Mouse (Mus musculus) CH12.LX (cell line): ENCODE measurements around the gene Smg9. TPM values are rescaled to one million over a fixed set of nuclear protein-coding genes. Genes with fewer than 3 reads are reported as not detected.

Experiments
- DNase-seq: peaks from one replicate; pipeline ENCODE4 v3.0.0-alpha.2; 2013; ENCODE audit errors: extremely low read depth
- H3K27ac ChIP-seq: 2 replicates; pipeline ENCODE4 v1.5.1; 2012; ENCODE audit warnings: low read depth, mild to moderate bottlenecking, control low read depth, moderate library complexity; ENCODE audit not compliant: insufficient read depth
- H3K27me3 ChIP-seq: replicated peaks from 2 replicates; pipeline ENCODE3; 2012; ENCODE audit warnings: inconsistent platforms
- H3K36me3 ChIP-seq, 2 experiments: replicated peaks in 1 of 2; 2 replicates each; pipeline versions ENCODE3 to v1.6.1; 2012; ENCODE audit warnings: inconsistent platforms in 1 of 2, low read length in 1 of 2, mild to moderate bottlenecking in 1 of 2, mixed read lengths in 1 of 2, moderate library complexity in 1 of 2; ENCODE audit not compliant: control insufficient read depth in 1 of 2, insufficient read depth in 1 of 2
- H3K4me1 ChIP-seq, 2 experiments: 2 replicates each; pipeline ENCODE4 v1.6.1; 2012; ENCODE audit warnings: inconsistent platforms in 1 of 2, moderate library complexity in 1 of 2; ENCODE audit not compliant: insufficient read depth in 2 of 2, control insufficient read depth in 1 of 2
- H3K4me2 ChIP-seq: 2 replicates; pipeline ENCODE4 v1.6.1; 2012; ENCODE audit warnings: low read depth, mild to moderate bottlenecking, control low read depth; ENCODE audit not compliant: poor library complexity, insufficient read depth, severe bottlenecking
- H3K4me3 ChIP-seq, 3 experiments: fragments of 150-350 bp in 1 of 3; sonication (generic) in 1 of 3; replicated peaks in 1 of 3; 2 replicates each; pipeline versions ENCODE3 to v1.5.1; 2011 to 2012; ENCODE audit warnings: low read depth in 2 of 3, low read length in 2 of 3, mild to moderate bottlenecking in 2 of 3, moderate library complexity in 2 of 3, control low read depth in 1 of 3, improper control_type of control experiment in 1 of 3, inconsistent platforms in 1 of 3, mixed read lengths in 1 of 3; ENCODE audit not compliant: poor library complexity in 1 of 3
- H3K79me2 ChIP-seq: replicated peaks from 2 replicates; pipeline ENCODE4 v1.6.1; 2012; ENCODE audit warnings: mild to moderate bottlenecking, moderate library complexity; ENCODE audit not compliant: control insufficient read depth, poor library complexity, insufficient read depth, severe bottlenecking; ENCODE audit errors: extremely low read depth
- H3K9ac ChIP-seq: 2 replicates; pipeline ENCODE4 v1.6.1; 2012; ENCODE audit warnings: low read depth, mild to moderate bottlenecking, control low read depth, moderate library complexity; ENCODE audit not compliant: insufficient read depth
- H3K9me3 ChIP-seq: replicated peaks from 2 replicates; pipeline ENCODE3; 2012; ENCODE audit warnings: low read length, inconsistent platforms, mixed read lengths
- BHLHE40 ChIP-seq: IDR thresholded peaks from 2 replicates; pipeline ENCODE4 v1.6.1; 2011; ENCODE audit warnings: mild to moderate bottlenecking, low read depth, low read length, improper control_type of control experiment
- CHD1 ChIP-seq: IDR thresholded peaks from 2 replicates; pipeline ENCODE4 v1.6.1; 2012; ENCODE audit warnings: low read depth, low read length, improper control_type of control experiment, inconsistent platforms
- CHD2 ChIP-seq: IDR thresholded peaks from 2 replicates; pipeline ENCODE4 v1.6.1; 2011; ENCODE audit warnings: low read length, improper control_type of control experiment
- CTCF ChIP-seq, 2 experiments: IDR thresholded peaks in 1 of 2; conservative IDR thresholded peaks in 1 of 2; 2 replicates each; pipeline ENCODE4 v1.5.1; 2011 to 2012; ENCODE audit warnings: low read depth in 2 of 2, low read length in 2 of 2, improper control_type of control experiment in 1 of 2, inconsistent platforms in 1 of 2, mild to moderate bottlenecking in 1 of 2, moderate library complexity in 1 of 2
- E2F4 ChIP-seq: IDR thresholded peaks from 2 replicates; pipeline ENCODE4 v1.6.1; 2011; ENCODE audit warnings: low read depth, low read length, improper control_type of control experiment; ENCODE audit not compliant: insufficient replicate concordance
- HCFC1 ChIP-seq: IDR thresholded peaks from 2 replicates; pipeline ENCODE4 v1.6.1; 2012; ENCODE audit warnings: low read depth, mild to moderate bottlenecking, inconsistent platforms, low read length, improper control_type of control experiment
- IRF4 ChIP-seq: IDR thresholded peaks from 2 replicates; pipeline ENCODE4 v1.6.1; 2014; ENCODE audit warnings: low read depth, mild to moderate bottlenecking, inconsistent platforms, low read length, improper control_type of control experiment
- JUN ChIP-seq: IDR thresholded peaks from 2 replicates; pipeline ENCODE4 v1.6.1; 2011; ENCODE audit warnings: low read depth, mild to moderate bottlenecking, low read length, improper control_type of control experiment, moderate library complexity; ENCODE audit not compliant: insufficient read depth
- JUND ChIP-seq: conservative IDR thresholded peaks from 2 replicates; pipeline ENCODE4 v1.6.1; 2011; ENCODE audit warnings: low read depth, low read length, improper control_type of control experiment
- MAFK ChIP-seq: IDR thresholded peaks from 2 replicates; pipeline ENCODE4 v1.6.1; 2011; ENCODE audit warnings: low read length, improper control_type of control experiment; ENCODE audit not compliant: insufficient replicate concordance
- MXI1 ChIP-seq: IDR thresholded peaks from 2 replicates; pipeline ENCODE4 v1.6.1; 2011; ENCODE audit warnings: mild to moderate bottlenecking, low read depth, low read length, improper control_type of control experiment
- NELFE ChIP-seq: IDR thresholded peaks from 2 replicates; pipeline ENCODE4 v1.6.1; 2011; ENCODE audit warnings: low read depth, low read length, improper control_type of control experiment
- NRF1 ChIP-seq: IDR thresholded peaks from 2 replicates; pipeline ENCODE4 v1.6.1; 2014; ENCODE audit warnings: low read depth, mild to moderate bottlenecking, inconsistent platforms, low read length, improper control_type of control experiment, moderate library complexity
- RCOR1 ChIP-seq: conservative IDR thresholded peaks from 2 replicates; pipeline ENCODE4 v1.6.1; 2012; ENCODE audit warnings: low read depth, mild to moderate bottlenecking, inconsistent platforms, low read length, improper control_type of control experiment
- SIN3A ChIP-seq: IDR thresholded peaks from 2 replicates; pipeline ENCODE4 v1.6.1; 2012; ENCODE audit warnings: low read length, improper control_type of control experiment, inconsistent platforms
- SMC3 ChIP-seq: IDR thresholded peaks from 2 replicates; pipeline ENCODE4 v1.6.1; 2011; ENCODE audit warnings: low read depth, low read length, improper control_type of control experiment
- TBP ChIP-seq: conservative IDR thresholded peaks from 2 replicates; pipeline ENCODE4 v1.6.1; 2011; ENCODE audit warnings: low read depth, low read length, improper control_type of control experiment
- USF1 ChIP-seq: IDR thresholded peaks from 2 replicates; pipeline ENCODE4 v1.6.1; 2014; ENCODE audit warnings: low read depth, mild to moderate bottlenecking, inconsistent platforms, low read length, improper control_type of control experiment
- ZC3H11A ChIP-seq: IDR thresholded peaks from 2 replicates; pipeline ENCODE4 v1.6.1; 2012; ENCODE audit warnings: low read depth, mild to moderate bottlenecking, inconsistent platforms, low read length, improper control_type of control experiment
- ZKSCAN1 ChIP-seq: IDR thresholded peaks from 2 replicates; pipeline ENCODE4 v1.6.1; 2012; ENCODE audit warnings: low read depth, inconsistent platforms, low read length, improper control_type of control experiment, borderline replicate concordance
- ZNF384 ChIP-seq: IDR thresholded peaks from 2 replicates; pipeline ENCODE4 v1.6.1; 2012; ENCODE audit warnings: low read depth, low read length, improper control_type of control experiment, inconsistent platforms
- dilution Hi-C: fragments of 300-500 bp; cut with MboI; formaldehyde crosslinking; loops from 2 replicates; pipeline ENCODE4 v1.14.3; 2020; ENCODE audit warnings: low sequenced_read_pairs; ENCODE audit not compliant: extremely low pct_unique_long_range_greater_than_20kb, extremely low pct_ligation_motif_present
- in situ Hi-C: fragments of 300-500 bp; cut with MboI; formaldehyde crosslinking; loops from 3 replicates; pipeline ENCODE4 v1.14.3; 2019; ENCODE audit warnings: low sequenced_read_pairs, low pct_ligation_motif_present, low pct_unique_long_range_greater_than_20kb, mixed read lengths
- polyA plus RNA-seq: library from polyadenylated mRNA; unstranded; fragments of >175 nt; gene quantifications from 2 replicates; pipeline ENCODE4 v1.2.1, GENCODE M21; 2012; ENCODE audit warnings: low read depth; ENCODE audit not compliant: insufficient read length
- total RNA-seq, 2 experiments: library from RNA; depleted of rRNA; stranded (reverse); fragments of 300-350 nt in 1 of 2; fragments of >200 nt in 1 of 2; gene quantifications; 2 replicates each; pipeline ENCODE4 v1.2.3; 2012 to 2014

Smg9 gene
- total and polyA plus RNA-seq, 3 experiments, result 19.9 to 26.8 (median 20.5) TPM

GRCm38 (mm10) chr7:24423956-24424732 is 24.7 kb downstream of the Smg9 start:
- no peak overlapping the region for H3K4me3 ChIP-seq
- no peaks in the 10 kb centered on the region for H3K27me3 ChIP-seq
- no peak overlapping the region for H3K27ac ChIP-seq
- H3K9me3 ChIP-seq, result no peaks in the 10 kb centered on the region
- DNase-seq, result no peak
- no peak overlapping the region for H3K9ac ChIP-seq
- H3K4me1 ChIP-seq, result no peaks in the 10 kb centered on the region
- in situ Hi-C loops (no loop called here), dilution Hi-C loops (no loop called here)
- no peak for TF ChIP-seq MXI1
- no peak for TF ChIP-seq JUND
- TF ChIP-seq MAFK, result no peak
- TF ChIP-seq ZC3H11A, result no peak
- TF ChIP-seq CHD1, result no peak
- no peak for TF ChIP-seq E2F4
- no peak for TF ChIP-seq ZNF384
- TF ChIP-seq TBP, result no peak
- no peak for TF ChIP-seq USF1
- no peak for TF ChIP-seq RCOR1
- no peak for TF ChIP-seq JUN
- TF ChIP-seq ZKSCAN1, result no peak
- no peak for TF ChIP-seq IRF4
- TF ChIP-seq HCFC1, result no peak
- no peaks in the 10 kb centered on the region for H3K79me2 ChIP-seq
- peaks cover 19 to 57% of the 10 kb centered on the region in 2 experiments for H3K36me3 ChIP-seq
- H3K4me2 ChIP-seq, result no peak overlapping the region

GRCm38 (mm10) chr7:24425919-24426318 is 26.5 kb downstream of the Smg9 start:
- dilution Hi-C loops, result no loop called here
- no peaks in the 10 kb centered on the region for H3K27me3 ChIP-seq
- H3K36me3 ChIP-seq, result peaks cover 8 to 40% of the 10 kb centered on the region in 2 experiments
- no peak overlapping the region for H3K4me3 ChIP-seq
- H3K9me3 ChIP-seq, result no peaks in the 10 kb centered on the region
- TF ChIP-seq NELFE (no peak), BHLHE40 (no peak), E2F4 (no peak), SMC3 (no peak), SIN3A (no peak), NRF1 (no peak), CHD2 (no peak), CTCF (conservative IDR thresholded peaks at IDR 0.05 in 1 of 2, IDR thresholded peaks at IDR 0.05 in 1 of 2; ENCODE audit: low read depth in 2 of 2, low read length in 2 of 2) (no peak), JUN (no peak)
- no peak overlapping the region for H3K27ac ChIP-seq
- H3K9ac ChIP-seq, result no peak overlapping the region
- in situ Hi-C loops, result no loop called here
- H3K4me2 ChIP-seq, result no peak overlapping the region
- no peaks in the 10 kb centered on the region for H3K79me2 ChIP-seq
- no peak for DNase-seq
- H3K4me1 ChIP-seq, result no peaks in the 10 kb centered on the region
